Mouse (Mus musculus) ES-Bruce4 (cell line): ENCODE results near the gene Zxdc. TPM values are rescaled to one million over a fixed set of nuclear protein-coding genes. Genes with fewer than 3 reads are reported as not detected.
A peak's percentile ranks its signal among the peaks of the same experiment; 100 is the strongest.

ENCODE experiments used
- H3K27ac ChIP-seq: 2 replicates; pipeline ENCODE4 v1.5.1; 2012; ENCODE audit warnings: low read length, inconsistent platforms; ENCODE audit not compliant: insufficient read depth
- H3K27me3 ChIP-seq: 2 replicates; pipeline ENCODE4 v1.6.1; 2012; ENCODE audit warnings: mild to moderate bottlenecking, low read length, inconsistent platforms; ENCODE audit not compliant: control insufficient read depth, poor library complexity, insufficient read depth, severe bottlenecking
- H3K36me3 ChIP-seq: 2 replicates; pipeline ENCODE4 v1.6.1; 2012; ENCODE audit warnings: inconsistent platforms, mild to moderate bottlenecking, low read length, moderate library complexity; ENCODE audit not compliant: control insufficient read depth, poor library complexity, insufficient read depth, severe bottlenecking
- H3K4me1 ChIP-seq: one replicate; pipeline ENCODE4 v1.8.1; 2011; ENCODE audit warnings: low read length; ENCODE audit not compliant: control insufficient read depth, insufficient read depth
- H3K4me3 ChIP-seq: 2 replicates; pipeline ENCODE4 v1.5.1; 2011; ENCODE audit warnings: low read depth, mild to moderate bottlenecking, low read length
- H3K9ac ChIP-seq: 2 replicates; pipeline ENCODE4 v1.6.1; 2012; ENCODE audit warnings: low read depth, mild to moderate bottlenecking, inconsistent platforms; ENCODE audit not compliant: poor library complexity, severe bottlenecking
- H3K9me3 ChIP-seq: replicated peaks from 2 replicates; pipeline ENCODE4 v1.6.1; 2012; ENCODE audit warnings: mild to moderate bottlenecking, low read length, inconsistent platforms; ENCODE audit not compliant: control insufficient read depth, poor library complexity, insufficient read depth, severe bottlenecking
- CTCF ChIP-seq: IDR thresholded peaks from one replicate; pipeline ENCODE4 v1.8.1; 2011; ENCODE audit warnings: low read depth, low read length
- EP300 ChIP-seq: IDR thresholded peaks from 2 replicates; pipeline ENCODE4 v1.6.1; 2011; ENCODE audit warnings: low read depth, low read length; ENCODE audit not compliant: insufficient read depth
- POLR2A ChIP-seq: IDR thresholded peaks from one replicate; pipeline ENCODE4 v1.8.1; 2011; ENCODE audit warnings: low read length; ENCODE audit not compliant: insufficient read depth
- polyA plus RNA-seq: library from polyadenylated mRNA; stranded (reverse); fragments of >200 nt; gene quantifications from 2 replicates; pipeline ENCODE4 v1.2.4, GENCODE M21; 2011; ENCODE audit warnings: low read depth; ENCODE audit not compliant: missing spikeins, insufficient read depth, insufficient read length

Zxdc gene
- polyA plus RNA-seq, 1 experiment = 11.7 TPM

GRCm38 (mm10) chr6:90435195-90435618 lies 65.9 kb downstream of the Zxdc start:
- peak overlapping the region; percentile 70 for H3K27ac ChIP-seq
- H3K9ac ChIP-seq = 0 out of 2 replicates have a peak overlapping the region, but pooled peaks have one; percentile 6
- no peaks in the 10 kb centered on the region for H3K36me3 ChIP-seq

GRCm38 (mm10) chr6:90436192-90436907 lies 67.1 kb downstream of the Zxdc start:
- Histone ChIP-seq H3K9me3 (no peaks in the 10 kb centered on the region), H3K36me3 (no peaks in the 10 kb centered on the region), H3K4me1 (peaks cover 3% of the 10 kb centered on the region), H3K9ac (no peak overlapping the region; the same call in 1 of the 2 replicates), H3K27me3 (no peaks in the 10 kb centered on the region), H3K27ac (peak overlapping the region; percentile 70), H3K4me3 (no peak overlapping the region)
- no peak for TF ChIP-seq EP300
- no peak for TF ChIP-seq POLR2A
- no peak for TF ChIP-seq CTCF

More at GRCm38 (mm10) chr6:90435195-90435618, 65.9 kb downstream of the Zxdc start:
- Histone ChIP-seq H3K9me3 (no peaks in the 10 kb centered on the region), H3K4me3 (no peak overlapping the region), H3K27me3 (no peaks in the 10 kb centered on the region), H3K4me1 (peaks cover 3% of the 10 kb centered on the region)
- TF ChIP-seq POLR2A (no peak), EP300 (peak; percentile 26; the same call in 1 of the 2 replicates), CTCF (peak; percentile 74)

GRCm38 (mm10) chr6:90437041-90437440 lies 67.7 kb downstream of the Zxdc start:
- peak overlapping the region; percentile 36; the same call in 1 of the 2 replicates for H3K4me3 ChIP-seq
- H3K9ac ChIP-seq = no peak overlapping the region
- H3K36me3 ChIP-seq = no peaks in the 10 kb centered on the region
- H3K27ac ChIP-seq = peak overlapping the region; percentile 70
- TF ChIP-seq POLR2A = no peak
- TF ChIP-seq EP300 = no peak
- no peak for TF ChIP-seq CTCF
- H3K4me1 ChIP-seq = peaks cover 3% of the 10 kb centered on the region
- no peaks in the 10 kb centered on the region for H3K27me3 ChIP-seq
- H3K9me3 ChIP-seq = no peaks in the 10 kb centered on the region

- H3K4me1 ChIP-seq = no peaks in the 10 kb centered on the region
- no peaks in the 10 kb centered on the region for H3K36me3 ChIP-seq
- no peaks in the 10 kb centered on the region for H3K9me3 ChIP-seq
- no peak overlapping the region for H3K4me3 ChIP-seq
- H3K27me3 ChIP-seq = no peaks in the 10 kb centered on the region
- H3K27ac ChIP-seq = no peak overlapping the region
- no peak overlapping the region for H3K9ac ChIP-seq
- no peak for TF ChIP-seq POLR2A
- TF ChIP-seq CTCF = no peak
- TF ChIP-seq EP300 = no peak
Observed at GRCm38 (mm10) chr6:90446883-90447282, 77.6 kb downstream of the Zxdc start.

GRCm38 (mm10) chr6:90450179-90450578 lies 80.9 kb downstream of the Zxdc start:
- Histone ChIP-seq H3K4me1 (no peaks in the 10 kb centered on the region), H3K4me3 (no peak overlapping the region), H3K9ac (no peak overlapping the region), H3K27ac (no peak overlapping the region), H3K36me3 (no peaks in the 10 kb centered on the region), H3K27me3 (no peaks in the 10 kb centered on the region), H3K9me3 (no peaks in the 10 kb centered on the region)
- TF ChIP-seq EP300 = no peak
- TF ChIP-seq CTCF = peak; percentile 91
- TF ChIP-seq POLR2A = no peak

- Histone ChIP-seq H3K27ac (no peak overlapping the region), H3K9ac (no peak overlapping the region), H3K36me3 (no peaks in the 10 kb centered on the region), H3K9me3 (no peaks in the 10 kb centered on the region), H3K4me1 (no peaks in the 10 kb centered on the region), H3K27me3 (no peaks in the 10 kb centered on the region), H3K4me3 (no peak overlapping the region)
- TF ChIP-seq EP300 (no peak), CTCF (no peak), POLR2A (no peak)
Observed at GRCm38 (mm10) chr6:90450697-90451096, 81.4 kb downstream of the Zxdc start.
